Mouse (Mus musculus) spleen, adult 2 months (tissue): ENCODE results near the gene Fam181a. TPM values are rescaled to one million over a fixed set of nuclear protein-coding genes. Genes with fewer than 3 reads are reported as not detected.

Experiments
- DNase-seq, 2 experiments: peaks; one replicate each; pipeline versions ENCODE4 v3.0.0 to v3.0.0-alpha.2; 2012 to 2021; ENCODE audit warnings: low spot score in 2 of 2, low read depth in 1 of 2
- H3K27ac ChIP-seq: fragments of 200-500 bp; 2 replicates; pipeline ENCODE4 v1.5.1; 2012; ENCODE audit warnings: low read length, inconsistent platforms; ENCODE audit not compliant: insufficient read depth
- H3K27me3 ChIP-seq: fragments of 200-500 bp; 2 replicates; pipeline ENCODE4 v1.6.1; 2012; ENCODE audit warnings: mild to moderate bottlenecking, moderate library complexity, low read length, inconsistent platforms; ENCODE audit not compliant: control insufficient read depth, insufficient read depth
- H3K36me3 ChIP-seq: fragments of 200-500 bp; 2 replicates; pipeline ENCODE4 v1.6.1; 2012; ENCODE audit warnings: mild to moderate bottlenecking, low read length, inconsistent platforms; ENCODE audit not compliant: control insufficient read depth, insufficient read depth
- H3K4me1 ChIP-seq: fragments of 200-500 bp; 2 replicates; pipeline ENCODE4 v1.6.1; 2011; ENCODE audit warnings: inconsistent platforms; ENCODE audit not compliant: control insufficient read depth, insufficient read depth, insufficient read length
- H3K4me3 ChIP-seq: fragments of 200-500 bp; 2 replicates; pipeline ENCODE4 v1.5.1; 2011; ENCODE audit warnings: mild to moderate bottlenecking, inconsistent platforms; ENCODE audit not compliant: insufficient read depth, insufficient read length; ENCODE audit errors: extremely low read depth
- CTCF ChIP-seq: fragments of 200-500 bp; IDR thresholded peaks from 2 replicates; pipeline ENCODE4 v1.5.1; 2011; ENCODE audit warnings: mild to moderate bottlenecking, inconsistent platforms; ENCODE audit not compliant: insufficient read depth, insufficient read length, insufficient replicate concordance; ENCODE audit errors: extremely low read depth
- POLR2A ChIP-seq: fragments of 200-500 bp; IDR thresholded peaks from 2 replicates; pipeline ENCODE4 v1.6.1; 2011; ENCODE audit warnings: low read depth, low read length, inconsistent platforms
- WGBS: fragments of 180-500 bp; shearing (Covaris S2); methylation state at CpG from one replicate; pipeline ENCODE4 v1.1.7; 2018; 5-methylcytosine and 5-hydroxymethylcytosine counted together
- polyA plus RNA-seq: library from polyadenylated mRNA; depleted of rRNA; stranded (reverse); fragments of >200 nt; gene quantifications from 2 replicates; pipeline ENCODE4 v1.2.3, GENCODE M21; 2012; rRNA removed

The Fam181a gene
- polyA plus RNA-seq, 1 experiment, result not detected

DNA sequence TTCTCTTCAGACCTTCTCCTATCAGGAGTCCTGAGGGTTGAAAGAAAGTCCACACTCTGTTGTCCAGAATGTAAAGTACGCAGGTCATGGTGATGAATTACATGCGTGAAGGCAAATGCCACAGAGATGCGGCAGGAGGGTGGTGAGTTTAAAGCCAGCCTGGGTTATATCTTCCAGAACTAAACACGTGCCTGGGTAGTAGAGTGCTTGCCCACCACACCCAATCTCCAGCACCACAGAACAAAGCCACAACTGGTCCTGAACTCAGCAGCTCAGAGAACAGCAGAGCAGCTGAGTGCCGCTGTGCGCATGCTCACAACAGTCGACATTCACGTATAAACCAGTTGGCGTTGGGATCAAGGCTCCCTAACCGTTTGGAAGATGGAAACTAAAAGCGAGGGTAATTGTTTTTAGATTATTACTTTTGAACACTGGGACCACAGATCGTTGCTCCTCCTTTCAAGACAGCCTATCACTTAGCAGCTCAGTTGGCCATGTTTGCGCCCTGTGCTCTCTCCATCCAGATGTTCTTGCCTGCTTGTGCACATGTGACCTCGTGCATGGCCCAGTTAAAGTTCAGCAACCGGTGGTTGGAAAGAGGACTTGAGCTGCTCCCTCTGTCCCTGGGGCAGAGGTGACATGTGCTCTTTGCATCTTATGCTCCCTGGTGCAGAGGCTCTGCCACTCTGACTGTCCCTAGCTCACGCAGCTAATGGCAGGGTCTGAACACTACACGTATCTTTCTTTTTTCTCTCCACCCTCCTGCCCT lies 50.9 kb downstream of the Fam181a start:
- no peak for TF ChIP-seq POLR2A
- TF ChIP-seq CTCF, result no peak
- no peak for DNase-seq
- Histone ChIP-seq H3K4me3 (no peak overlapping the region), H3K4me1 (no peaks in the 10 kb centered on the region; the same call in 1 of the 2 replicates), H3K27me3 (no peaks in the 10 kb centered on the region), H3K27ac (no peak overlapping the region), H3K36me3 (no peaks in the 10 kb centered on the region)
- 83% methylated on average over 17 of the region's 17 CpGs for WGBS

DNA sequence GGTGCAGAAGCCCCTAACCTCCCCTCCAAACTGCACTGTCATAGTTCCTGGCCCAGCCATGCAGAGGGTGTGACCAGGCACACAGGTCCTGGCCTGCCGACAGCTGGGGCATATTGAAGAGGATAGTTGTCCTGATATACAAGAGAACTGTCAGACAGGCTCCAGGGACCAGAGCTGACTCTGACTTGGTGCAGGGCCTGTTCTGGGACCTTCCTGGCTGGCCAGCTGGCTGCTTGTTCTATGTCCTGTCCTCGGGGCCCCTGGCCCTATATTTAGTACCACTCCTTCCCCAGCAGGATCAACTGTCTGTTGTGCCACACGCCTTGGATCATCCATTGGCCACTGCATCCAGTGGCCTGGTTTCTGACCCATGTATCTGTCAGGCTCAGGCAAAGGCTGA lies 51.6 kb downstream of the Fam181a start:
- DNase-seq, result no peak
- no peaks in the 10 kb centered on the region for H3K36me3 ChIP-seq
- no peak overlapping the region for H3K4me3 ChIP-seq
- H3K27ac ChIP-seq, result no peak overlapping the region
- H3K4me1 ChIP-seq, result no peaks in the 10 kb centered on the region; the same call in 1 of the 2 replicates
- TF ChIP-seq CTCF (no peak), POLR2A (no peak)
- H3K27me3 ChIP-seq, result no peaks in the 10 kb centered on the region
- 74% methylated on average over 3 of the region's 3 CpGs for WGBS

Other genes starting within 250 kb of the Fam181a start
- gene Prima1, start 68.8 kb upstream of the Fam181a start, polyA plus RNA-seq, result 0.20 TPM in 1 of 2 replicates, not detected in the other
- gene Asb2, start 45.0 kb downstream of the Fam181a start, polyA plus RNA-seq, result 128 and 216 TPM in 2 replicates
- gene Otub2, start 77.7 kb downstream of the Fam181a start, polyA plus RNA-seq, result 4.9 and 5.7 TPM in 2 replicates
- gene 9330161L09Rik, start 96.8 kb downstream of the Fam181a start, polyA plus RNA-seq, result 0.82 and 1.1 TPM in 2 replicates
- 26.9 and 32.5 TPM in 2 replicates for gene Ddx24, start 114.9 kb downstream of the Fam181a start, polyA plus RNA-seq
- 188 and 204 TPM in 2 replicates for gene Ifi27, start 123.2 kb downstream of the Fam181a start, polyA plus RNA-seq
- gene Ifi27l2a, start 132.7 kb downstream of the Fam181a start, polyA plus RNA-seq, result 731 and 1,353 TPM in 2 replicates
- gene Ifi27l2b, start 146.2 kb downstream of the Fam181a start, polyA plus RNA-seq, result 0.07 and 0.08 TPM in 2 replicates
- 0.08 and 0.22 TPM in 2 replicates for gene Ppp4r4, start 221.3 kb downstream of the Fam181a start, polyA plus RNA-seq